Mouse (Mus musculus) adrenal gland, postnatal 36 days (tissue): Measurements from ENCODE around the gene Dusp15. TPM values are rescaled to one million over a fixed set of nuclear protein-coding genes. Genes with fewer than 3 reads are reported as not detected.
A peak's percentile ranks its signal among the peaks of the same experiment; 100 is the strongest.

ENCODE experiments used
- DNase-seq, 2 experiments: peaks; one replicate each; pipeline ENCODE4 v3.0.0; 2021; ENCODE audit warnings: mixed read lengths in 1 of 2
- total RNA-seq, 2 experiments: library from RNA; stranded (reverse); gene quantifications; 2 replicates each; pipeline ENCODE4 v1.2.3; 2021

Dusp15 gene
- total RNA-seq, 2 experiments from 2014 or later: 0.99 to 2.1 TPM

DNA sequence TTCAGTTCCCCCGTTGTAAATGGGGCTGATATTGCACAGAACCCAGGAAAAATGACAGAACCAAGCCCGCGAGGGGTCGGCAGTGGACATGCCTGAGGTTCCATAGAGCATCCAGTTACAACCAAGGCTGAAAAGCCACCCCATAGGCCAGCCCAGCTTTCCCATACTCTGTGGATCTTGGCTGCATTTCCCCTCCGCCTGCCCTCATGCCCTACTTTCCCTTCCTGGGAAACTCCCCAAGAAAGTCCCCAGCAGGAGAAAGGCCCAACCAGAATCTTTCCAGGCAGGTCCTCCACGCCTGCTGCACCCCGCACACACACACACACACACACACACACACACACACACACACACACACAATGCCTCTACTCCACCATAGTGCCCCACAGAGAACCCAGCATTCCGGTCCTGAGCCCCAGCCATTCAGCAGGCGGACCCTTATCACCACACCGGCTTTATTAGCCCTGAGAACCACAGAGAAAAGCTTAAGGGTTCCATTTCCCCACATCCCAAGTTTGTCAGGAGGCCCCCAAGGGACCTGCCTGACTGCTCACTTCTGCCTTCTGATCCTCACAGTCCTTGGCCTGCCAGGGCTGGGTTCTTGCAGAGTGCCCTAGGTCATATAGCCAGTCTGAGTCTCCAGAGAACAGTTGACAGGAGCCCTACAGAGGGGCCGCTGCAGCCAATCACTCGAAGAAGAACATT lies 19.9 kb downstream of the Dusp15 start:
- DNase-seq: no peak

- peak in 1 of 2 experiments; percentile 53 for DNase-seq
Observed at GRCm38 (mm10) chr2:152930276-152930675, 21.2 kb downstream of the Dusp15 start.

GRCm38 (mm10) chr2:152928988-152929370 lies 22.5 kb downstream of the Dusp15 start:
- DNase-seq: no peak

DNA sequence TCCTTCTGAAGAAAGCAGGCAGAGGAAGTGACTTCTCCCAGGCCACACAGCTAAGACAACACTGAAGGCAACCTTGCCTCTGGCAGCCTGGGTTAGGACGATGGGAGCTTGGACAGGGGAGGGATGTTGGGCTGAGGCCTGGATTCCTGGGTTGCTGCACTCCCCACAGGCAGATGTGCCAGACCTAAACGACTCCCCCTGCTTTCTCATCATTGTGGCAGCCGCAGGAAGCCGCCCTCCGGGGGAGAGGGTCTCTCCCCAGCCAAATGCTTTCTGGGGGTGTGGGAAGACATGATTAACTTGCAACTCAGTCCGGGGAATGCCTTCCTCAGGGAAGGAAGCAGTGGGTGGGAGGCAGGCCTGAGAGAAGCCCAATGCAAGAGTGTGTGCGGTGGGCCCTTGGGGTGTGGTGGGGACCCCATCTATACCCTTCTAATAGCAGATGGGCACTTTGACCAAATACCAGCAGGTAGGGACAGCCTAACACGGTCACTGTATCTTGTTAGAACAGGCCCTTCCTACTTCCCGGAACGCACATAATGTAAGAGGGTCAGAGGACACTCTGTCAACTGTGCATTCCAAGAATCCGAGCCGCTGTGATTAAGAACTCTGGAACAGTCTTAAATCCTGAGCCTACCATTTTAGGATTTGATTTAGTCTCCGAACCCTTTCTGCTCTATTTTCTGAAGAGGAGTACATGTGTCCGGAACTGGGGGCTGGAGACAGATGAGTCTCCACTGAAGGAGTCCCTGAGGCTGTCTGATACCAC lies 23.1 kb downstream of the Dusp15 start:
- no peak for DNase-seq

DNA sequence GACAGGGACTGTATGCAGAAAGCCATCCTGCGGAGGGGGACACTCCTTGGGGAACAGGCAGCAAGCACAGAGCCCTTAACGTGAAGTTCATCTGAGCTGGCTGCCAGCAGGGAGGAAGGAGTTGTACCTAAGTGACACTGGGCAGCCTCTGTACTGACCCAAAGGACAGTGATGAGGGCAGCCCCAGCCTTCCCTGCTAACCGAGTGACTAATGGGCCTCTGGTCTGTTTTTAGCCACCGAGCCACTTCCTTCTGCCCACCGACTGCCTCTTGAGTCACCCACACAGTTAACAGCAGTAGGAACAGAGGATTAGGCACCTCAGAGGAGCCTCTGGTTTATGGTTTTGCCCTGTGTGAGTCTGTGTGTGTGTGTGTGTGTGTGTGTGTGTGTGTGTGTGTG lies 24.1 kb downstream of the Dusp15 start:
- peak; percentile 56 to 67 for DNase-seq

- DNase-seq: no peak
Observed at GRCm38 (mm10) chr2:152926896-152927295, 24.6 kb downstream of the Dusp15 start.

- peak; percentile 83 to 90 for DNase-seq
Observed at GRCm38 (mm10) chr2:152925189-152925872, 26.2 kb downstream of the Dusp15 start.

GRCm38 (mm10) chr2:152924543-152924942 lies 27.0 kb downstream of the Dusp15 start:
- DNase-seq: no peak

DNA sequence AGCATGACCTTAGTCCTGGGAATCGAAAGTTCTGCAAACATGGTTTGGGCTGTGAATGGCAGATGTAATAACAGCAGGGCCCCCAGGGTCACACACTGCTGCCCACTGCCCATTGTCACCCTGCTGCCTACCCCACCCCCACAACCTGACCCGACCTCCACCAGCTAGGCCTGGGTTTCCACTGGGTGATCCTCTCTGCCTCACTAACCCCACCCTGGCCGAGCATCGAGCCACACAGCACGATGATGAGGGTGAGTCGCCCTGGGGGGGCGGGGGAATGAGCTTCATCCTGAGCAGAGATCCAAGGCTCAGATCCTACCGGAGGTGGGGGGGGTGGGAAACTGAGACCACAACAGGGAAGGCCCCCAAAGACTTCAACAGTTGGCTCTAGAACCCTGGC lies 27.4 kb downstream of the Dusp15 start:
- peak in 1 of 2 experiments; percentile 45 for DNase-seq

- DNase-seq: no peak
Observed at GRCm38 (mm10) chr2:152923621-152924020, 27.9 kb downstream of the Dusp15 start.

- no peak for DNase-seq
Observed at GRCm38 (mm10) chr2:152922376-152922775, 29.1 kb downstream of the Dusp15 start.

GRCm38 (mm10) chr2:152917671-152918070 lies 33.8 kb downstream of the Dusp15 start:
- no peak for DNase-seq

- no peak for DNase-seq
Observed at GRCm38 (mm10) chr2:152916111-152916510, 35.4 kb downstream of the Dusp15 start.

- DNase-seq: no peak
Observed at GRCm38 (mm10) chr2:152915453-152915852, 36.0 kb downstream of the Dusp15 start.

DNA sequence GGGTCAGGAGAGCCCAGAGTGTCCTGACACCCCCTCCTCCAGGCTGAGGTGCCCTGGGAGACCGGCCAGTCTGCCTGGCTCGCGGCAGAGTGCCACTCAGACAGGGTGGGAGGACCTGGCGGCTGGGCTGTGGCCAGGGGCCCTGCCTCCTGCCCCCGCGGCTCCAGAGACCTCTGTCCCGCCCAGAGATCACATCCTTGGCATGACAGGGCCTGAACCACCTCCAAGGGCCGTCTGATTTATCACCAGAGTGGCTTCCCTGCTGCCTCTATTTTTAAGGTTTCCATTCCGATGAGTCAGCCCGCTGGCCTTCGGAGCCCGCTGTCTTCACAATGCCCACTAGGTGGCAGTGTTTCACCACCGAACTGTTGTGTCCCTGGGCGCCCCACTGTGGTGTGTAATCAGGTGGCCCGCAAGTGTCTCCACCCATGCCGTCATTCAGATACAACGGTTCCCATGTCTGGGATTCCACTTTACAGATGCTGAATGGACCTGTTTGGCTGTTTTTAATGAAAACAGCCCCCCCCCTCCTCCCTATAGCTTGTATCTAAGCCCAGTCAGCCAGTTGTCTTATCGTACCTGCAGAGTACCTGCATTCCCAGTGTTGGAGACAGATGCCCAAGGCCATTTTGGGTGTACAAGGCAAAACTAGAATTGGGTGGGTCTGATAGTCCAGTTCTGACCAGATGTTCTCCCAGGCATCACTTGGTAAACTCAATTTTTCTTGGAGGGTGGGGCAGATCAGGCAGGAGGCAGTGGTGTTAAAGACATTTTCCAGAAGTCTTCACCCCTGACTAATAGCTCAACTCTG lies 37.0 kb downstream of the Dusp15 start:
- peak; percentile 89 to 93 for DNase-seq

GRCm38 (mm10) chr2:152913471-152913870 lies 38.0 kb downstream of the Dusp15 start:
- no peak for DNase-seq

DNA sequence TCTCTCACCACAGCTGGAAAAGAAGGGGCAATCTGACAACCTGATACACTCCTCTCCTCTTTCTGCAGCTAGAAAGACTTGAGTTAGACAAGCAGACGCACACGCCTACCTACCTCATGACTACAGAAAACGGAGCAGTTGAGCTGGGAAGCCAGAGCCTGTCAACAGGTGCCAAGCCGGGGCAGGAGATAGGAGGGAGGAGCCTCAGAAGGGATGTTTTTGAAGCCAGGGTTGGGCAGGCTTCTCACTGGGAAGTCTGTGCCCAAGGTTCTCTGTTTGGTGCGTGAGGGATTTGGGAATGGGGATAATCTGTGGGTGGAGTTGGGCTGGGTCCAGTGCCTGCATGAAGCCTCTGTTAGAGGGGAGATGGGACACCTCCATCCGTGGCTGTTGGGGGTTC lies 40.1 kb downstream of the Dusp15 start:
- no peak for DNase-seq

DNA sequence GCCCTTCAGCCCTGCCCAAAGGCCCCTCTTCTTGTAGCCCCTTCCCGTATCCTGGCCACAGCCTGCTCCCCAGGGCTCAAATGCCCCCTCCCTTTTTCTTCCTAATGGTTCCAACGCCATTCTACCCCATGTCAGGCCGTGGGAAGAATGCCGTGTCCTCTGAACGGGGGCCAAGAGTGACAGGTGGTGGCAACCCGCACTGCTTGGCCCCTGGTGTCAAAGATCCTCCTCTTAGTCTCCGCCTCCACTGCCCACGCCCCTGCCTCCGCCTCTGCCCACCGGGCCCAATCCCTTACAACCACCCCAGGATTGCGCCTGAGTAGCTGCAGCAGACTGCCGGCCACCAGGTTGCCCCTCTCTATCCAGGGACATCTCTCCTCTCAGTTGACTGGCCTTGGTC lies 40.5 kb downstream of the Dusp15 start, which contains the start of gene Mylk2:
Gene Mylk2 (plus strand): TSS at position 322 of the 400 bp plus-strand sequence.
- DNase-seq: no peak

DNA sequence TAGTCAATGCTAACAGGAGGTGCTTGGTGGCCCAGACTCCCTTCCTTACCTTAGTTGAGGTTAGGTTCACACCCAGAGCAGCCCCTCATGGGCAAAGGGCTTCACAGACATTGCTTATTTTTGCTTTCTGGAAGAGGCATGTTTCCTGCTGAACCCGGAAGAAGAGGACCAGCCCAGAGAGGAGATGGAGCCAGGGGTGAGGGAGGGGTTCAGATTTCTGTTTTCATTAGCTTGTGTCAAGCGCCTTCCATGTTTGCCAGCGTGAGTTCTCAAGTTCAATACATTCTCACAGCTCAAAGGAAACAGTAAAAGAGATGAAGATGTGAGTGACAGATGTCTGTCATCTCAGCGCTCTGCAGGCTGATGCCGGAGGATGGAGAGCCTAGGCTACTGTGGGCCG lies 41.6 kb downstream of the Dusp15 start:
- no peak for DNase-seq

- DNase-seq: no peak
Observed at GRCm38 (mm10) chr2:152907114-152907943, 44.2 kb downstream of the Dusp15 start.
